Mouse (Mus musculus) erythroblast, embryonic 14.5 days (primary cell): ENCODE results near the gene D330020A13Rik. TPM values are rescaled to one million over a fixed set of nuclear protein-coding genes. Genes with fewer than 3 reads are reported as not detected.

Source experiments
- H3K27me3 ChIP-seq: 2 replicates; pipeline ENCODE4 v1.6.1; 2012; ENCODE audit warnings: inconsistent platforms; ENCODE audit not compliant: control insufficient read depth
- H3K36me3 ChIP-seq: 2 replicates; pipeline ENCODE4 v1.6.1; 2012; ENCODE audit warnings: mild to moderate bottlenecking, inconsistent platforms; ENCODE audit not compliant: control insufficient read depth
- H3K4me1 ChIP-seq: 2 replicates; pipeline ENCODE4 v1.6.1; 2012; ENCODE audit warnings: inconsistent platforms; ENCODE audit not compliant: control insufficient read depth
- H3K4me3 ChIP-seq: replicated peaks from 2 replicates; pipeline ENCODE3; 2012; ENCODE audit warnings: moderate library complexity, mild to moderate bottlenecking, inconsistent platforms
- H3K9me3 ChIP-seq: 2 replicates; pipeline ENCODE4 v1.6.1; 2012; ENCODE audit warnings: low read length, inconsistent platforms, mixed read lengths; ENCODE audit not compliant: control insufficient read depth
- GATA1 ChIP-seq: IDR thresholded peaks from 2 replicates; pipeline ENCODE4 v1.6.1; 2012; ENCODE audit warnings: low read length, inconsistent platforms, mixed read lengths
- TAL1 ChIP-seq: IDR thresholded peaks from 3 replicates; pipeline ENCODE4 v1.6.1; 2012; ENCODE audit warnings: low read length, inconsistent platforms, mixed read lengths
- polyA plus RNA-seq: library from polyadenylated mRNA; stranded (reverse); fragments of >175 nt; gene quantifications from 2 replicates; pipeline ENCODE4 v1.2.3, GENCODE M21; 2012

D330020A13Rik gene
- polyA plus RNA-seq, 1 experiment = not detected

GRCm38 (mm10) chr6:120312443-120312842 is 18.3 kb downstream of the D330020A13Rik start:
- no peaks in the 10 kb centered on the region for H3K36me3 ChIP-seq
- no peak for TF ChIP-seq TAL1
- TF ChIP-seq GATA1 = no peak
- no peaks in the 10 kb centered on the region for H3K9me3 ChIP-seq
- H3K27me3 ChIP-seq = no peaks in the 10 kb centered on the region
- H3K4me3 ChIP-seq = no peak overlapping the region
- no peaks in the 10 kb centered on the region for H3K4me1 ChIP-seq

- TF ChIP-seq GATA1 = no peak
- TF ChIP-seq TAL1 = no peak
Observed at GRCm38 (mm10) chr6:120318303-120318940, 24.3 kb downstream of the D330020A13Rik start.

GRCm38 (mm10) chr6:120319129-120319528 is 25.0 kb downstream of the D330020A13Rik start:
- TF ChIP-seq GATA1 = no peak
- no peak overlapping the region for H3K4me3 ChIP-seq
- peaks cover 12% of the 10 kb centered on the region for H3K36me3 ChIP-seq
- no peaks in the 10 kb centered on the region for H3K9me3 ChIP-seq
- H3K4me1 ChIP-seq = no peaks in the 10 kb centered on the region
- no peaks in the 10 kb centered on the region for H3K27me3 ChIP-seq

More at GRCm38 (mm10) chr6:120318303-120318940, 24.3 kb downstream of the D330020A13Rik start:
- Histone ChIP-seq H3K36me3 (peaks cover 5% of the 10 kb centered on the region), H3K9me3 (no peaks in the 10 kb centered on the region), H3K27me3 (no peaks in the 10 kb centered on the region), H3K4me1 (no peaks in the 10 kb centered on the region), H3K4me3 (no peak overlapping the region)

GRCm38 (mm10) chr6:120320369-120320768 is 26.2 kb downstream of the D330020A13Rik start:
- TF ChIP-seq TAL1 = no peak
- Histone ChIP-seq H3K27me3 (no peaks in the 10 kb centered on the region), H3K9me3 (no peaks in the 10 kb centered on the region), H3K4me3 (no peak overlapping the region), H3K36me3 (peaks cover 25% of the 10 kb centered on the region), H3K4me1 (no peaks in the 10 kb centered on the region)

GRCm38 (mm10) chr6:120324295-120324927 is 30.2 kb downstream of the D330020A13Rik start:
- no peak overlapping the region for H3K4me3 ChIP-seq
- H3K36me3 ChIP-seq = peaks cover 44% of the 10 kb centered on the region
- H3K4me1 ChIP-seq = no peaks in the 10 kb centered on the region
- TF ChIP-seq GATA1 (no peak), TAL1 (no peak)
- no peaks in the 10 kb centered on the region for H3K9me3 ChIP-seq
- H3K27me3 ChIP-seq = no peaks in the 10 kb centered on the region

GRCm38 (mm10) chr6:120332351-120332750 is 38.2 kb downstream of the D330020A13Rik start:
- Histone ChIP-seq H3K36me3 (peaks cover 93% of the 10 kb centered on the region), H3K4me1 (no peaks in the 10 kb centered on the region)

GRCm38 (mm10) chr6:120343992-120344391 is 49.8 kb downstream of the D330020A13Rik start:
- Histone ChIP-seq H3K36me3 (peaks cover 98% of the 10 kb centered on the region), H3K4me3 (no peak overlapping the region)
- TF ChIP-seq GATA1 (no peak), TAL1 (no peak)

More at GRCm38 (mm10) chr6:120332351-120332750, 38.2 kb downstream of the D330020A13Rik start:
- no peak overlapping the region for H3K4me3 ChIP-seq
- no peak for TF ChIP-seq GATA1
- no peak for TF ChIP-seq TAL1
- H3K9me3 ChIP-seq = no peaks in the 10 kb centered on the region
- no peaks in the 10 kb centered on the region for H3K27me3 ChIP-seq

More at GRCm38 (mm10) chr6:120343992-120344391, 49.8 kb downstream of the D330020A13Rik start:
- no peaks in the 10 kb centered on the region for H3K27me3 ChIP-seq
- H3K9me3 ChIP-seq = no peaks in the 10 kb centered on the region
- H3K4me1 ChIP-seq = no peaks in the 10 kb centered on the region

Other genes with a start within 250 kb of the D330020A13Rik start
- gene Ninj2, start 201.0 kb upstream of the D330020A13Rik start, polyA plus RNA-seq = not detected in 2 replicates
- 0.05 and 0.07 TPM in 2 replicates for gene B4galnt3, start 195 bp downstream of the D330020A13Rik start, polyA plus RNA-seq
- 0.52 and 0.66 TPM in 2 replicates for gene Kdm5a, start 69.8 kb downstream of the D330020A13Rik start, polyA plus RNA-seq
- 0.93 and 0.95 TPM in 2 replicates for gene Ccdc77, start 70.0 kb downstream of the D330020A13Rik start, polyA plus RNA-seq
- gene Il17ra, start 168.9 kb downstream of the D330020A13Rik start, polyA plus RNA-seq = 0.53 and 0.60 TPM in 2 replicates
- not detected in 2 replicates for gene Tmem121b, start 199.4 kb downstream of the D330020A13Rik start, polyA plus RNA-seq
- 0.69 and 0.78 TPM in 2 replicates for gene Hdhd5, start 237.0 kb downstream of the D330020A13Rik start, polyA plus RNA-seq